Mouse (Mus musculus): ENCODE results near the gene Ube2s. TPM values are rescaled to one million over a fixed set of nuclear protein-coding genes. Genes with fewer than 3 reads are reported as not detected.
"Not testable (repeated sequence)": the region's sequence is repeated elsewhere in the genome, so short reads cannot be mapped to it uniquely, and the experiment has no call there.

The Ube2s gene
- polyA plus RNA-seq, 1 experiment from 2014 or later: 269 TPM

DNA sequence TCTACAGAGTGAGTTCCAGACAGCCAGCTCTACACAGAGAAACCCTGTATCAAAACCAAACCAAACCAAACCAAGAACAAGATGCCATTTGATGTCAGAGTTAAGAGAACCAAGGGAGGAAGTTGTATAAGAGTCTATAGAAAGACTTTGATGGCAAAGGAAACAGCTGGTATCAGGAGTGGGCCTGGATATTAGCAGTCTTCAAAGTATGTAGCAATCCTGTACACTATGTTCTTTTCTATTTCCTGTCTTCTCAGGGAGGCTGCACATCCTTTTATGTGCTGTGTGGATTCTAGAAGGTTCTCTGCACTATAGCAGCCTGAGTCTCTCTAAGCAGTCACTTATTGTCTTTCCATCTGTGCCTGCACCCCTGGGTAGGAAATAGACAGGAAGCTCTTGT is 4.2 kb upstream of the Ube2s start:
- H3K36me3 ChIP-seq: no peaks in the 10 kb centered on the region
- no peaks in the 10 kb centered on the region for H3K27me3 ChIP-seq
- peaks cover 7% of the 10 kb centered on the region for H3K4me1 ChIP-seq (replicated peaks)
- H3K4me3 ChIP-seq: no peak overlapping the region
- no peak for ATAC-seq (ENCODE audit: low FRiP score, low read depth)
- no peak overlapping the region for H3K27ac ChIP-seq (replicated peaks)
- no peak overlapping the region for H3K4me2 ChIP-seq
- H3K9me3 ChIP-seq: no peaks in the 10 kb centered on the region
- no peak overlapping the region for H3K9ac ChIP-seq

DNA sequence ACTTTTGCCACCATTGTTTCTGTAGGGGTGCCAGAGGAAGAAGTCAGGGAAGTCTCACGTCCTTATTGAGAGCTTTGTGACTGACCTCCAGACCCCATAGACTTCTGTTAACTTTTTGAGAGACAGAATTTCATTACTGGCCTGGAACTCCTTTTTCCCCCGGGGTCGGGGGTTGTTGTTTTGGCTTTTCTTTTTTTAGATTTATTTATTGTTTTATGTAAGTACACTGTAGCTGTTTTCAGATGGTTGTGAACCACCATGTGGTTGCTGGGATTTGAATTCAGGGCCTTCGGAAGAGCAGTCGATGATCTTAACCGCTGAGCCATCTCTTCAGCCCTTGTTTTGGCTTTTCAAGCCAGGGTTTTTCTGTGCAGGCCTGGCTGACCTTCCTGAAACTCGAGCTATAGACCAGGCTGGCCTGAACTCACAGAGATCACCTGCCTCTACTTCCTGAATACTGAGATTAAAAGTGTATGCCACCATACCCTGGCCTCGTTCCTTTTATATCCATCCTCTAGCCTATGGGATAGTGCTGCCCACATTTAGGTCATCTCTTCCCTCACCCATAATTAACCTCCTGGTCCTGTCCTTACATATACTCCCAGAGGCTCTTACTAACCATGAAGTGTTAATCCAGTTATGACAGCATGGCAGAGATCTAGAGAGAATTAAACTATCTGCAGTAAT is 858 bp upstream of the Ube2s start:
- Histone ChIP-seq H3K9ac (peak overlapping the region; percentile 40), H3K4me2 (peak overlapping the region; percentile 80), H3K9me3 (no peaks in the 10 kb centered on the region), H3K27ac (replicated peaks) (peak overlapping the region; percentile 98), H3K4me1 (replicated peaks) (peaks cover 29% of the 10 kb centered on the region), H3K36me3 (peaks cover 17% of the 10 kb centered on the region), H3K4me3 (peak overlapping the region; percentile 98), H3K27me3 (no peaks in the 10 kb centered on the region)
- ATAC-seq (ENCODE audit: low FRiP score, low read depth): no peak
- 26% methylated on average over 8 of the region's 8 CpGs for WGBS

DNA sequence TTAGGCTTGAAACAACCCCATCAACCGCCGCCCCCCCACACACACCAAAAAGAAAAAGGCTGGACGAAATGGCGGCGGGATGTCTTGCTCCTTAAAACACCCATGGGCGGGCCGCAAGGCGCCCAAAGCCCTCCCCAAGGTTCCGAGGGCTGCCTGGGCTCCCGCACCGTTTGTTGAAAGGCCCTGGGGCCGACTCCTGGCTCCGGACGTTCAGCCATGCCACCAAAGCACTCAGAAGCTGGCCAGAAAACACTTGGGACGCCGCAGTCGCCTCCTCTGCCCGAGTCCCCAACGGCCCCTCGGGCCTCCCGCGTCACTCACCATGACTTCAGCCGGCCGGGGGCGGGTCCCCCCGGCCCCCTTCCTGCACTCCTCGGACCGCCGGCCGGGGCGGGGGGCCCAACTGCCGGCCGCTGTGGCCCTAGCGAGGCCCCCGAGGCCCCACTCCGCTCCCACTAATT is 518 bp downstream of the Ube2s start:
- WGBS: under 1% methylated on average over 35 of the region's 36 CpGs
- Histone ChIP-seq H3K4me2 (peak overlapping the region; percentile 80), H3K4me1 (replicated peaks) (peaks cover 29% of the 10 kb centered on the region), H3K9me3 (no peaks in the 10 kb centered on the region), H3K27ac (replicated peaks) (peak overlapping the region; percentile 98), H3K27me3 (no peaks in the 10 kb centered on the region), H3K9ac (peak overlapping the region; percentile 99), H3K36me3 (peaks cover 27% of the 10 kb centered on the region), H3K4me3 (peak overlapping the region; percentile 98)
- no peak for ATAC-seq (ENCODE audit: low FRiP score, low read depth)

DNA sequence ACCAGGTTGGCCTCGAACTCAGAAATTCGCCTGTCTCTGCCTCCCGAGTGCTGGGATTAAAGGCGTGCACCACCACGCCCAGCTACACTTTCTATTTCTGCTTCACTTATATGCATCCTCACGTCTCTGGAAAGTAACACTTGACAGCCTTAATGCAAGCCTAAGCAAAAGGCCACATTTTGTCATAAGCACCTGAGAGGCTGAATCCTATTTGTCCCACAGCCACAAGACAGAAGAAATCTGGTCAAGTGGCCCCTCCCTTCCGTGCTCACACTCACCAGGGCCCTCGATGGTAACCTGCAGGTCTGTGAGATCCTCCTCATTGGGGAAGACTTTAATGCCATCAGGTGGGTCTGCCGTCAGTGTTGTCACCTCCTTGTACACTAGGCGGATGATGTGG is 1.3 kb downstream of the Ube2s start:
- peaks cover 29% of the 10 kb centered on the region for H3K4me1 ChIP-seq (replicated peaks)
- 0 out of 2 replicates have a peak overlapping the region, but pooled peaks have one; percentile 98 for H3K27ac ChIP-seq (replicated peaks)
- ATAC-seq (ENCODE audit: low FRiP score, low read depth); H3K9me3 ChIP-seq; H3K27me3 ChIP-seq: not testable (repeated sequence)
- peak overlapping the region; percentile 98 for H3K4me3 ChIP-seq
- H3K36me3 ChIP-seq: peaks cover 34% of the 10 kb centered on the region
- 46% methylated on average over 10 of the region's 10 CpGs for WGBS
- H3K9ac ChIP-seq: peak overlapping the region; percentile 99
- peak overlapping the region; percentile 80 for H3K4me2 ChIP-seq

DNA sequence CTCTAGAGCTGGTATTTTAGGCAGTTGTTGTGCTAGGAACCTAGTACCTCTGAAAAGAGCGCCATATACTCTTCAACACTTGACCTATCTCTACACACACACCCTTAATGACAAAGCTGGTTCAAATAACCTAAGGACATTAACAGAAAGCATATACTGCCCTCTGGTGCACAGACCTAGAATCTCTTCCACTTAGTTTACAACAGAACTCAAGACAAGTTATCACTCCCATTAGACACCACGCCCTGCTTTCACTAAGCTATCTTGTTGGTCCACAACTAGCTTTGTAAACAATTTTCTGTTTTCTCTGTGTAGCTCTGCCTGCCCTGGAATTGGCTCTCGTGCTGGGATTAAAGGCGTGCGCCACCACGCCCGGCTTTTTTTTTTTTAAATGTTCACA is 5.7 kb downstream of the Ube2s start:
- H3K9me3 ChIP-seq: no peaks in the 10 kb centered on the region
- no peak overlapping the region for H3K4me3 ChIP-seq
- H3K36me3 ChIP-seq: peaks cover 36% of the 10 kb centered on the region
- ATAC-seq (ENCODE audit: low FRiP score, low read depth): no peak
- no peak overlapping the region for H3K4me2 ChIP-seq
- H3K27me3 ChIP-seq: no peaks in the 10 kb centered on the region
- no peak overlapping the region for H3K27ac ChIP-seq (replicated peaks)
- 93% methylated on average over 7 of the region's 7 CpGs for WGBS
- no peak overlapping the region for H3K9ac ChIP-seq
- peaks cover 23% of the 10 kb centered on the region for H3K4me1 ChIP-seq (replicated peaks)

DNA sequence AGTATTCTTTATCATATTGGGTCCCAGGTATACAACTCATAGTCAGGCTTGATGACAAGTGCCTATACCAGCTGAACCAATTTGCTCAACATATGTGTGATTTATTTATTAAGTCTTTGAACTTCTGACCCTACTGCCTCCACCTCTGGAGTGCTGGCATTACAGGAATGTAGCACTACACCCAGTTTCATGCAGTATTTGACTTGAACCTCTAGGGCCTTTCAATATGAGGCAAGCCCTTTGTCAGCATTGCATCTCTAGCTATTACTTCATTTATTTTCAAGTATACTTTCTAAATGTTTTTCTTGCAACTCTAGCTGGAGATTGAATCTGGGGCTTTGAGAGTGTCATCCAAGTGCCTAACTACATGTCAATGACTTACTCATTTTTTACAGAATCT is 10.1 kb downstream of the Ube2s start:
- Histone ChIP-seq H3K4me1 (replicated peaks) (no peaks in the 10 kb centered on the region), H3K4me2 (no peak overlapping the region), H3K36me3 (peaks cover 16% of the 10 kb centered on the region), H3K27me3 (no peaks in the 10 kb centered on the region), H3K9me3 (no peaks in the 10 kb centered on the region), H3K4me3 (no peak overlapping the region), H3K9ac (no peak overlapping the region), H3K27ac (replicated peaks) (no peak overlapping the region)
- no peak for ATAC-seq (ENCODE audit: low FRiP score, low read depth)

DNA sequence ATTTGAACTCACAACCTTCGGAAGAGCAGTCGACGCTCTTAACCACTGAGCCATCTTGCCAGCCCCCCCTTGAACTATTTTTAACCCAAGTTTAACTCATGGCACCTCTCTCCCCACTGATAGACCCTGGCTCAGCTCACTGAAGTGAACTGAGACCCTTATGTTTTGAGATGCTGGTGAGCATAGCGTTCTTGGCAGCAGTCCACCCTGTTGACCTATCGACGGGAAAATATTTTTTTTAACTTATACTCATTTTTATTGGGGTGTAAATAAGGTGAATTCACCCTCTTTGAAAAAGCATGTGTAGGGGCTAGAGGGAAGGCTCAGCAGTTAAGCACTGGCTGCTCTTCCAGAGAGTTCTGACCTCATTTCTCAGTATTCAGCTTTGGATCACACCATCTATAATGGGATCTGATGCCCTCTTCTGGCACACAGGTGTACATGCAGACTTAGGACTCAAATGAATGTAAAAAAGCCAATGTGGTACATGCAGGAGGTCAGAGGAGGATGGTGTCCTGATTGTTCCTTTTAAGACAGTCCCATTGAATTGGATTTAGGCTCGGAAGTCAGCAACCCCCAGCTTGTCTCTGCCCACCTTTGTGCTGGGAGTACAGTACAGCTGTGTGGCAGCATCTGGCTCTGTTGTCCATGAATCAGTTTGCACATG is 16.5 kb downstream of the Ube2s start:
- no peak overlapping the region for H3K9ac ChIP-seq
- H3K4me3 ChIP-seq: no peak overlapping the region
- H3K27me3 ChIP-seq: no peaks in the 10 kb centered on the region
- H3K4me1 ChIP-seq (replicated peaks): peaks cover 18% of the 10 kb centered on the region
- no peak overlapping the region for H3K27ac ChIP-seq (replicated peaks)
- ATAC-seq (ENCODE audit: low FRiP score, low read depth): no peak
- peaks cover 36% of the 10 kb centered on the region for H3K36me3 ChIP-seq
- H3K9me3 ChIP-seq: no peaks in the 10 kb centered on the region
- WGBS: 69% methylated on average over 7 of the region's 7 CpGs
- H3K4me2 ChIP-seq: no peak overlapping the region

DNA sequence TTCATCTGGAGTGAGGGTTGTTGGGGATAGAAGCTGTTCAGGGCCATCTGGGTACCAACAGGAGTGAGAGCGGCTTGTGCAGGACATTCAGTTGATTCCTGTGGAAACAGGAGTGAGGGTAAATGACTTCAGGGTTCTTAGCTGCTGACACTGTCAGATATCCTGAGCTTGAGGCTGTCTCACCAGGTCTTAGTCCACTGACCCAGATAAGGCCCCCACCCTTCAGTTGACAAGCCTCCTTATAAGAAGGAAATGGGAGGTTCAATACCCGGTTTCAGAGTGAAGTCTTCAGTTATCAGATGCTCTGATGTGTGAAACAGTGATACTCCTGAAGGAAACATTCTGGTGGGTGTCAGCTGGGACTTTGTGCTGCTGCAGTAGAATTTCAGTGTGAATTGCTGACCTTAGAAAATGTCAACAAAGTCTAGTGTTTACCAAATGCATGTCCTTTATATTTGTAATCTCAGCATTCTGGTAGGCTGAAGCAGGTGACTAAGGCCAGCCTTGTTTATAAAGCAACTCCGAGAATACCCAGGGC is 17.7 kb downstream of the Ube2s start:
- no peak overlapping the region for H3K4me3 ChIP-seq
- no peak overlapping the region for H3K9ac ChIP-seq
- H3K27me3 ChIP-seq: no peaks in the 10 kb centered on the region
- WGBS: 84% methylated on average over 3 of the region's 3 CpGs
- no peak for ATAC-seq (ENCODE audit: low FRiP score, low read depth)
- peaks cover 36% of the 10 kb centered on the region for H3K36me3 ChIP-seq
- 0 out of 2 replicates have a peak overlapping the region, but pooled peaks have one; percentile 84 for H3K4me2 ChIP-seq
- H3K27ac ChIP-seq (replicated peaks): no peak overlapping the region
- peaks cover 18% of the 10 kb centered on the region for H3K4me1 ChIP-seq (replicated peaks)
- no peaks in the 10 kb centered on the region for H3K9me3 ChIP-seq

DNA sequence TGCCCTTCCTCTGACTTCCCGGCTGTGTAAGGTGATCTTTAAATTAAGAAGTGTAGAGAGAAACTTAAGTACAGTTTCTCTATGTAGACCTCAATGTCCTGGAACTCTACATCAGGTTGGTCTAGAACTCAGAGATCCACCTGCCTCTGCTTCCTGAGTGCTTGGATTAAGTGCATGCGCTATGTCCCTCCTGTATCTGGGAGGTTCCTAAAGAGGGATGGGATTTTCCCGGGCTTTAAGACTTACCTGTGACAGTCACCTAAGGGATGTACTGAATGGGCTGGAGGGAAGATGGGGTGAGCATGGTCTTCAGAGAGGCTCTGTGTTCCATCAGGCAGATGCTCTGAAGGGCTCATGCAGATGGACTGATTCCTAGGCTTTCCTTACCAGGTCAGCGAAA is 18.7 kb downstream of the Ube2s start:
- Histone ChIP-seq H3K4me1 (replicated peaks) (peaks cover 24% of the 10 kb centered on the region), H3K36me3 (peaks cover 36% of the 10 kb centered on the region), H3K27ac (replicated peaks) (peak overlapping the region; percentile 91; the same call in 1 of the 2 replicates), H3K4me2 (peak overlapping the region; percentile 84), H3K27me3 (no peaks in the 10 kb centered on the region), H3K9me3 (no peaks in the 10 kb centered on the region), H3K4me3 (peak overlapping the region; percentile 90), H3K9ac (peak overlapping the region; percentile 95)
- no peak for ATAC-seq (ENCODE audit: low FRiP score, low read depth)
- WGBS: 51% methylated on average over 4 of the region's 4 CpGs

DNA sequence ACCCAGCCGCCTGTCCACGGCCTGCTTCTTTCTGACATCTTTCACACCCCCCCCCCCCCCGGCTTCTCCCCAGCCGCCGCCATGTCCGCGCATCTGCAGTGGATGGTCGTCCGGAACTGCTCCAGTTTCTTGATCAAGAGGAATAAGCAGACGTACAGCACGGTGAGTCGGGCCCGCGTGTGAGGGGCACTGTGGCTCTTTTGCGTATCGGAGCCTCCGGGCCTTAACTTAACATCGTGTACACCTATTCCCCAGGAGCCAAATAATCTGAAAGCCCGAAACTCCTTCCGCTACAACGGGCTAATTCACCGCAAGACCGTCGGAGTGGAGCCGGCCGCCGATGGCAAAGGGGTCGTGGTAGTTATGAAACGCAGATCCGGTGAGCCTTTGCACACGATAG is 19.1 kb downstream of the Ube2s start:
- Histone ChIP-seq H3K27ac (replicated peaks) (peak overlapping the region; percentile 91), H3K4me1 (replicated peaks) (peaks cover 28% of the 10 kb centered on the region), H3K4me2 (peak overlapping the region; percentile 84), H3K4me3 (peak overlapping the region; percentile 90), H3K36me3 (peaks cover 36% of the 10 kb centered on the region), H3K9ac (peak overlapping the region; percentile 95)
- peak; percentile 0; the same call in 1 of the 2 replicates for ATAC-seq (ENCODE audit: low FRiP score, low read depth)
- not testable (repeated sequence) for H3K9me3 ChIP-seq, H3K27me3 ChIP-seq
- under 1% methylated on average over 31 of the region's 31 CpGs for WGBS

DNA sequence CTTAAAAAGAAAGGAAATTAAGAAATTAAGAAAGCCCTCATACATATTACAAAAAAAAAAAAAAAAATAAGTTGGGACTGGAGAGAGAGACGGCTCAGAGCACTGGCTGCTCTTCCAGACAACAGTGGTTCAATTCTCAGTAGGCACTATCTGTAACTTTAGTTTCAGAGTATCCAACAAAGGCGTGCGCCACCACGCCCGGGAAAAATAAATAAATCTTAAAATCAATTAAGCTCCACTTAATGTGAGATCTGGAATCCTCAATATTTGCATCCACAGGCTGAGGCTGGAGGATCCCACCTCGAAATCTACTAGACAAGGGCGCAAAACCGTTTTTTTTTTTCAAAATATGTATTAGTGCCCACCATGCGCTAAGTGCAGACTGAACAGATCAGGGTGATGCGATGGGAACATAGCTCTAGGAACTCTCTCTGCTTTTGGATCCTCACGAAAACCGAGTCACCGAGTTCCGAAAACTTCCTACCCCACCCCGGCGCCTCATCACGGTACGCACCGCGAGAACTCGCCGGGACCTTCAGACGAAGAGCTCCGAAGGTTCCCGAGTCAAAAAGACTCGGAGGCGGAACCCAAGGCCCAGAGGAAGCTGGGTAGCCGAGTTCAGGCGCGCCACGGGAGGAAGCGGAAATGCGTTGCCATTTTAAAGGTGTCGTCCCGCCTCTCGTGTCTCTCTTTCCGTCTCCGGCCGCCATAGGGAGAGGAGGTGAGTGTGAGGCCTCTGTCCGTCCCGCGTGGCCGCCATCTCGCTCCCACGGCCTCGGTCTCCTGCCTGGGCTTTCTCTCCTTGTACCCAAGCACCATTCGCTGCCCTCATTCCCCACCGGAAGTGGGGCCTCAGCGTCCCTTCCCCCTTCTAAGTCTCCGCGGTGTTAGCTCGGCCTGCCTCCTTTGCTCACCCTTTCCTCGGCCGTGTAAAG is 19.8 kb downstream of the Ube2s start, which contains the start of gene Rpl28:
Gene Rpl28 (plus strand): TSS at position 597 of the 935 bp plus-strand sequence.
- peak within 1 kb of the TSS; percentile 84 for H3K4me2 ChIP-seq
- H3K9me3 ChIP-seq: no peaks in the 10 kb centered on the region
- peaks cover 30% of the 10 kb centered on the region for H3K4me1 ChIP-seq (replicated peaks)
- H3K27me3 ChIP-seq: no peaks in the 10 kb centered on the region
- peak within 1 kb of the TSS; percentile 95 for H3K9ac ChIP-seq
- peak within 1 kb of the TSS; percentile 91 for H3K27ac ChIP-seq (replicated peaks)
- WGBS: 1% methylated on average over 54 of the region's 54 CpGs
- peak within 1 kb of the TSS; percentile 90 for H3K4me3 ChIP-seq
- H3K36me3 ChIP-seq: peaks cover 36% of the 10 kb centered on the region
- peak; percentile 93 for ATAC-seq (ENCODE audit: low FRiP score, low read depth)
